In genomic region chr4:129558321-129558955, GRCm38 (mm10) we compare ENCODE assay signal across 14 mouse cellular contexts. TPM values are rescaled to one million over a fixed set of nuclear protein-coding genes. Genes with fewer than 3 reads are reported as not detected.
DNase-seq lines count a peak whose midpoint lies in the region; ATAC-seq and TF ChIP-seq lines count a peak whose summit lies in the region.
"Had no signal": no experiment of that assay in that cellular context is flagged by ENCODE, and none has a peak within 500 bp of the region (broad histone marks: within the 10 kb centered on the region; RNA-seq: fewer than 3 reads in every experiment).

No protein-coding gene starts in this region.

- no peaks in the 10 kb centered on the region for H3K36me3 ChIP-seq in liver, embryonic 14.5 days (replicated peaks; ENCODE audit: control insufficient read depth, insufficient read depth, low read depth)
- H3K36me3 ChIP-seq in liver, embryonic 11.5 days (ENCODE audit: control insufficient read depth, insufficient read depth, low read length) = no peaks in the 10 kb centered on the region
- peaks cover 3% of the 10 kb centered on the region for H3K36me3 ChIP-seq in E14TG2a.4 (ENCODE audit: insufficient read depth, low read length)
- no peaks in the 10 kb centered on the region for H3K36me3 ChIP-seq in midbrain, embryonic 13.5 days

- no peak for DNase-seq in liver, embryonic 14.5 days (ENCODE audit: low read depth in 3 of 3, low spot score in 3 of 3)
- DNase-seq in liver, embryonic 11.5 days (ENCODE audit: low spot score) = no peak
- peak; percentile 94 for DNase-seq in thymus, postnatal 14 days
- no peak for DNase-seq in heart, postnatal 25 days (ENCODE audit: low spot score)
- DNase-seq: adrenal gland, adult 2 months; heart, adult 2 months; kidney, postnatal 36 days had no signal

- no peak overlapping the region for H3K27ac ChIP-seq in liver, embryonic 14.5 days
- H3K27ac ChIP-seq in liver, embryonic 11.5 days (ENCODE audit: low read depth, low read length) = no peak overlapping the region
- no peak overlapping the region for H3K27ac ChIP-seq in midbrain, embryonic 13.5 days
- H3K27ac ChIP-seq: heart, adult 2 months; hindbrain, postnatal 0 days; left cerebral cortex, adult 2 months had no signal

- peaks cover 34 to 35% of the 10 kb centered on the region in 2 experiments for H3K4me1 ChIP-seq in liver, embryonic 14.5 days (replicated peaks; ENCODE audit: control insufficient read depth in 2 of 2, insufficient read depth in 2 of 2, low read length in 1 of 2)
- H3K4me1 ChIP-seq in liver, embryonic 11.5 days (replicated peaks; ENCODE audit: control insufficient read depth, insufficient read depth, low read length) = peaks cover 19% of the 10 kb centered on the region
- H3K4me1 ChIP-seq in E14TG2a.4 (replicated peaks; ENCODE audit: low read depth, low read length) = peaks cover 42% of the 10 kb centered on the region
- peaks cover 13% of the 10 kb centered on the region for H3K4me1 ChIP-seq in midbrain, embryonic 13.5 days (replicated peaks)

- ATAC-seq in liver, embryonic 14.5 days (ENCODE audit: insufficient read depth) = no peak
- no peak for ATAC-seq in liver, embryonic 11.5 days (replicated peaks; ENCODE audit: low FRiP score)
- peak; percentile 79 for ATAC-seq in inflammation-experienced regulatory T-cells, adult 6 months
- ATAC-seq in midbrain, embryonic 13.5 days = no peak
- ATAC-seq: hindbrain, postnatal 0 days had no signal

- 0 out of 2 replicates have a peak overlapping the region, but pooled peaks have one; percentile 5 for H3K9ac ChIP-seq in liver, embryonic 14.5 days (replicated peaks)
- H3K9ac ChIP-seq in liver, embryonic 11.5 days (ENCODE audit: low read depth, low read length) = no peak overlapping the region
- no peak overlapping the region for H3K9ac ChIP-seq in midbrain, embryonic 13.5 days (replicated peaks)

- H3K4me3 ChIP-seq in liver, embryonic 14.5 days (ENCODE audit: insufficient read depth in 1 of 2, low read depth in 2 of 2, low read length in 2 of 2) = no peak overlapping the region
- no peak overlapping the region for H3K4me3 ChIP-seq in liver, embryonic 11.5 days (ENCODE audit: low read depth, low read length)
- H3K4me3 ChIP-seq in E14TG2a.4 (replicated peaks; ENCODE audit: low read length) = peak overlapping the region; percentile 29; the same call in 1 of the 2 replicates
- H3K4me3 ChIP-seq in midbrain, embryonic 13.5 days (replicated peaks) = no peak overlapping the region
- H3K4me3 ChIP-seq: heart, adult 2 months; left cerebral cortex, adult 2 months had no signal

- 71% methylated on average over 12 of the region's 12 CpGs for WGBS in liver, embryonic 14.5 days (ENCODE audit: insufficient replicate concordance)
- 77% methylated on average over 12 of the region's 12 CpGs for WGBS in liver, embryonic 11.5 days
- WGBS in midbrain, embryonic 13.5 days = 86% methylated on average over 12 of the region's 12 CpGs

- peaks cover 13% of the 10 kb centered on the region for H3K27me3 ChIP-seq in liver, embryonic 14.5 days (ENCODE audit: control insufficient read depth, insufficient read depth, low read length)
- H3K27me3 ChIP-seq in liver, embryonic 11.5 days (replicated peaks; ENCODE audit: control insufficient read depth, insufficient read depth, low read length) = 0 out of 2 replicates have a peak, but pooled peaks cover 3% of the 10 kb centered on the region
- peaks cover 4% of the 10 kb centered on the region; the same call in 1 of the 2 replicates for H3K27me3 ChIP-seq in E14TG2a.4 (ENCODE audit: insufficient read depth, low read length)
- H3K27me3 ChIP-seq in midbrain, embryonic 13.5 days = peaks cover 14% of the 10 kb centered on the region; the same call in 1 of the 2 replicates

- H3K4me2 ChIP-seq in liver, embryonic 14.5 days (ENCODE audit: low read depth) = no peak overlapping the region
- no peak overlapping the region for H3K4me2 ChIP-seq in liver, embryonic 11.5 days
- no peak overlapping the region for H3K4me2 ChIP-seq in midbrain, embryonic 13.5 days (replicated peaks)

- no peak for TF ChIP-seq CTCF in liver, embryonic 14.5 days (IDR thresholded peaks at IDR 0.05; ENCODE audit: low read depth)
- no peak for TF ChIP-seq CTCF in E14TG2a.4 (conservative IDR thresholded peaks at IDR 0.05; ENCODE audit: low read length)

- TF ChIP-seq EP300 in liver, embryonic 14.5 days (IDR thresholded peaks at IDR 0.05; ENCODE audit: low read depth) = no peak

- intact Hi-C loops in heart, postnatal 25 days (cut with DNase I) = no loop called here

- H3K9me3 ChIP-seq in liver, embryonic 14.5 days (ENCODE audit: control insufficient read depth, low read length) = no peaks in the 10 kb centered on the region
- H3K9me3 ChIP-seq in liver, embryonic 11.5 days (ENCODE audit: control insufficient read depth, low read length) = no peaks in the 10 kb centered on the region
- no peaks in the 10 kb centered on the region for H3K9me3 ChIP-seq in E14TG2a.4 (ENCODE audit: low read length)
- H3K9me3 ChIP-seq in midbrain, embryonic 13.5 days = no peaks in the 10 kb centered on the region

RNA-seq across cellular contexts. Expression of gene Lck, which starts 15.0 kb away (rescaled TPM):
- polyA plus RNA-seq in liver, embryonic 14.5 days (2012; rRNA removed) = 2.7 and 3.1 TPM in 2 replicates
- polyA plus RNA-seq in liver, embryonic 14.5 days (2014; fragmentation: Nextera tagmentation; extraction: Ambion mirVana) = 3.9 TPM in 2 replicates
- 5.5 and 6.0 TPM in 2 replicates for polyA plus RNA-seq in liver, embryonic 11.5 days (2014; fragmentation: Nextera tagmentation; extraction: Ambion mirVana)
- polyA plus RNA-seq in inflammation-experienced regulatory T-cells, adult 6 months (2017; shearing (Covaris generic)) = 1,000 to 10,000 TPM; 1,449 to 1,788 (median 1,727) TPM
- polyA plus RNA-seq in midbrain, embryonic 13.5 days (2015; fragmentation: Nextera tagmentation; extraction: Ambion mirVana) = 5.9 and 7.1 TPM in 2 replicates
- 1 to 10 TPM in 1 of 2 experiments, under 1 TPM in 1; 0.47 to 1.2 TPM for total RNA-seq in heart, postnatal 25 days (2021)

RNA-seq across cellular contexts. Expression of gene Hdac1, which starts 15.9 kb away (rescaled TPM):
- polyA plus RNA-seq in liver, embryonic 14.5 days (2012; rRNA removed) = 59.4 and 76.5 TPM in 2 replicates
- polyA plus RNA-seq in liver, embryonic 14.5 days (2014; fragmentation: Nextera tagmentation; extraction: Ambion mirVana) = 107 and 114 TPM in 2 replicates
- 215 and 223 TPM in 2 replicates for polyA plus RNA-seq in liver, embryonic 11.5 days (2014; fragmentation: Nextera tagmentation; extraction: Ambion mirVana)
- 100 to 1,000 TPM; 256 to 267 (median 261) TPM for polyA plus RNA-seq in inflammation-experienced regulatory T-cells, adult 6 months (2017; shearing (Covaris generic))
- polyA plus RNA-seq in midbrain, embryonic 13.5 days (2015; fragmentation: Nextera tagmentation; extraction: Ambion mirVana) = 138 TPM in 2 replicates
- 10 to 100 TPM; 15.9 to 18.6 TPM for total RNA-seq in heart, postnatal 25 days (2021)

RNA-seq across cellular contexts. Expression of gene Fam167b, which starts 19.9 kb away (rescaled TPM):
- 7.6 TPM in 2 replicates for polyA plus RNA-seq in liver, embryonic 14.5 days (2012; rRNA removed)
- 5.4 and 5.8 TPM in 2 replicates for polyA plus RNA-seq in liver, embryonic 14.5 days (2014; fragmentation: Nextera tagmentation; extraction: Ambion mirVana)
- 9.2 and 9.3 TPM in 2 replicates for polyA plus RNA-seq in liver, embryonic 11.5 days (2014; fragmentation: Nextera tagmentation; extraction: Ambion mirVana)
- polyA plus RNA-seq in inflammation-experienced regulatory T-cells, adult 6 months (2017; shearing (Covaris generic)) = under 1 TPM in 2 of 3 experiments, not detected in 1; 0.97 to 0.98 TPM
- 0.22 and 0.35 TPM in 2 replicates for polyA plus RNA-seq in midbrain, embryonic 13.5 days (2015; fragmentation: Nextera tagmentation; extraction: Ambion mirVana)
- 1 to 10 TPM in 1 of 2 experiments, under 1 TPM in 1; 0.70 to 1.0 TPM for total RNA-seq in heart, postnatal 25 days (2021)
- total RNA-seq: hindbrain, postnatal 0 days; megakaryocyte progenitor cell, adult 5-6 weeks; monocyte, adult 5-6 weeks had no signal

RNA-seq across cellular contexts. Expression of gene Eif3i, which starts 42.0 kb away (rescaled TPM):
- polyA plus RNA-seq in liver, embryonic 14.5 days (2012; rRNA removed) = 223 and 242 TPM in 2 replicates
- 201 and 225 TPM in 2 replicates for polyA plus RNA-seq in liver, embryonic 14.5 days (2014; fragmentation: Nextera tagmentation; extraction: Ambion mirVana)
- 329 and 341 TPM in 2 replicates for polyA plus RNA-seq in liver, embryonic 11.5 days (2014; fragmentation: Nextera tagmentation; extraction: Ambion mirVana)
- 100 to 1,000 TPM; 335 to 403 (median 335) TPM for polyA plus RNA-seq in inflammation-experienced regulatory T-cells, adult 6 months (2017; shearing (Covaris generic))
- polyA plus RNA-seq in midbrain, embryonic 13.5 days (2015; fragmentation: Nextera tagmentation; extraction: Ambion mirVana) = 210 and 220 TPM in 2 replicates
- total RNA-seq in heart, postnatal 25 days (2021) = 100 to 1,000 TPM; 119 to 129 TPM

RNA-seq across cellular contexts. Expression of gene Tmem234, which starts 42.0 kb away (rescaled TPM):
- 78.5 and 84.2 TPM in 2 replicates for polyA plus RNA-seq in liver, embryonic 14.5 days (2012; rRNA removed)
- polyA plus RNA-seq in liver, embryonic 14.5 days (2014; fragmentation: Nextera tagmentation; extraction: Ambion mirVana) = 108 and 129 TPM in 2 replicates
- polyA plus RNA-seq in liver, embryonic 11.5 days (2014; fragmentation: Nextera tagmentation; extraction: Ambion mirVana) = 207 and 228 TPM in 2 replicates
- polyA plus RNA-seq in inflammation-experienced regulatory T-cells, adult 6 months (2017; shearing (Covaris generic)) = 100 to 1,000 TPM; 283 to 327 (median 313) TPM
- polyA plus RNA-seq in midbrain, embryonic 13.5 days (2015; fragmentation: Nextera tagmentation; extraction: Ambion mirVana) = 205 and 214 TPM in 2 replicates
- total RNA-seq in heart, postnatal 25 days (2021) = 10 to 100 TPM; 38.5 to 42.3 TPM

Comparison
In these comparisons a context has a peak if more than half of its experiments do, and no peak if none do; other contexts are left out.
1. RNA of gene Lck, which starts 15.0 kb away (polyA plus RNA-seq): 1,449 to 1,788 TPM in inflammation-experienced regulatory T-cells, adult 6 months; 5.9 to 7.1 TPM in midbrain, embryonic 13.5 days, 5.5 to 6.0 TPM in liver, embryonic 11.5 days and 2.7 to 3.9 TPM in liver, embryonic 14.5 days; every median in the first group is over 100 times any median in the second.